Mouse (Mus musculus): ENCODE results near the gene Epb41l3. TPM values are rescaled to one million over a fixed set of nuclear protein-coding genes. Genes with fewer than 3 reads are reported as not detected.

The Epb41l3 gene
- polyA plus RNA-seq, 1 experiment from 2014 or later = 78.8 TPM

- no peak for ATAC-seq
- no peak overlapping the region for H3K9ac ChIP-seq (ENCODE audit: low read depth, low read length)
- no peak overlapping the region for H3K4me3 ChIP-seq (ENCODE audit: low read depth, low read length)
- 0 out of 2 replicates have a peak, but pooled peaks cover 2% of the 10 kb centered on the region for H3K4me1 ChIP-seq (ENCODE audit: control insufficient read depth, insufficient read depth, low read length)
- no peaks in the 10 kb centered on the region for H3K36me3 ChIP-seq (ENCODE audit: control insufficient read depth, insufficient read depth, low read length)
- H3K27ac ChIP-seq (ENCODE audit: low read length) = no peak overlapping the region
- no peak overlapping the region for H3K4me2 ChIP-seq (ENCODE audit: low read length)
- no peaks in the 10 kb centered on the region for H3K27me3 ChIP-seq (ENCODE audit: control insufficient read depth, insufficient read depth, low read depth, low read length)
- WGBS = 70% methylated on average over 9 of the region's 9 CpGs
- no peaks in the 10 kb centered on the region for H3K9me3 ChIP-seq (replicated peaks; ENCODE audit: control insufficient read depth, low read length, poor library complexity, severe bottlenecking)
Observed at GRCm38 (mm10) chr17:69307636-69308035, 232.2 kb downstream of the Epb41l3 start.

DNA sequence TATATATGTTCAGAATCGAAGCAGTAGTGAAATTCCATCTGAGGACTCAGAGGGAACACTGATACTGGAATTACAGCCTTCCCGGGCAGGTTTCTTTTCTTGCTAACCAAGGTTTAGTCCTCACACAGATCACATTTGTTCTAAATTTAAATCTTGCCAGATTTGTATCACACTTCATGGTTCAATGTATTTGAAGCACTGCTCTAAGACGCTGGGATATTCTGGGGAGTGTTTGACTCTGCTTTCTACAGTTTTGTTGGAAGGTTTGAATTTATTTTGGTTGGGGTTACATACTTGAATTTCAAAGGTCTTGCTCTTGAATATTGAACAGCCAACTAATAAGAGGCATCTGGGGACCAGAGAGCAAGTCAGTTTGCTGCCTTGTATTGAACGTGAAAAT, 234.4 kb downstream of the Epb41l3 start:
- 79% methylated on average over 4 of the region's 4 CpGs for WGBS
- Histone ChIP-seq H3K4me3 (ENCODE audit: low read depth, low read length) (no peak overlapping the region), H3K4me1 (ENCODE audit: control insufficient read depth, insufficient read depth, low read length) (no peaks in the 10 kb centered on the region), H3K27me3 (ENCODE audit: control insufficient read depth, insufficient read depth, low read depth, low read length) (no peaks in the 10 kb centered on the region), H3K4me2 (ENCODE audit: low read length) (no peak overlapping the region), H3K27ac (ENCODE audit: low read length) (no peak overlapping the region), H3K9ac (ENCODE audit: low read depth, low read length) (no peak overlapping the region), H3K36me3 (ENCODE audit: control insufficient read depth, insufficient read depth, low read length) (no peaks in the 10 kb centered on the region), H3K9me3 (replicated peaks; ENCODE audit: control insufficient read depth, low read length, poor library complexity, severe bottlenecking) (no peaks in the 10 kb centered on the region)
- ATAC-seq = no peak

- H3K27ac ChIP-seq (ENCODE audit: low read length) = no peak overlapping the region
- no peaks in the 10 kb centered on the region for H3K36me3 ChIP-seq (ENCODE audit: control insufficient read depth, insufficient read depth, low read length)
- H3K9me3 ChIP-seq (replicated peaks; ENCODE audit: control insufficient read depth, low read length, poor library complexity, severe bottlenecking) = no peaks in the 10 kb centered on the region
- no peak overlapping the region for H3K9ac ChIP-seq (ENCODE audit: low read depth, low read length)
- ATAC-seq = no peak
- no peaks in the 10 kb centered on the region for H3K4me1 ChIP-seq (ENCODE audit: control insufficient read depth, insufficient read depth, low read length)
- H3K4me3 ChIP-seq (ENCODE audit: low read depth, low read length) = no peak overlapping the region
- no peaks in the 10 kb centered on the region for H3K27me3 ChIP-seq (ENCODE audit: control insufficient read depth, insufficient read depth, low read depth, low read length)
- 92% methylated on average over 10 of the region's 10 CpGs for WGBS
- H3K4me2 ChIP-seq (ENCODE audit: low read length) = no peak overlapping the region
Observed at GRCm38 (mm10) chr17:69320496-69320895, 245.0 kb downstream of the Epb41l3 start.

DNA sequence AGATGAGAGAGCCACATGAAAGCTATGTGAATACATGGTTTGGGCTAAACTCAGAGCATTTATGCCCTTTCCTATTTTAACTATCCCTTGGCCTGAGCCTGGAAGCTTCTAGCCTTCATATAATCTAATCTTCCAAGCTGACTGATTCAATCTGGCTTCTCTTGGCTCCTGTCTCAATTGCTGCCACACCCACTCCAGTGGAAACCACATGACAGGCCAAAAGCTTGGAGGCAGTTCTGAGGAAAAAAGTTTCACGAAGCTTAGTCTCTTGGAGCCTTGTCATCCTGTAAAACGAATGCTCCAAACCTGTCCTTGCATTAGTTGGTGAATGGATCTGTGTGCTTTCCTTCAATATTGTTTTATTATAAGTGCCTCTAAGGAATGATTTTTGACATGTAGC, 247.2 kb downstream of the Epb41l3 start:
- H3K9me3 ChIP-seq (replicated peaks; ENCODE audit: control insufficient read depth, low read length, poor library complexity, severe bottlenecking) = no peaks in the 10 kb centered on the region
- no peak overlapping the region for H3K27ac ChIP-seq (ENCODE audit: low read length)
- H3K4me3 ChIP-seq (ENCODE audit: low read depth, low read length) = no peak overlapping the region
- H3K4me1 ChIP-seq (ENCODE audit: control insufficient read depth, insufficient read depth, low read length) = no peaks in the 10 kb centered on the region
- ATAC-seq = no peak
- no peak overlapping the region for H3K4me2 ChIP-seq (ENCODE audit: low read length)
- H3K27me3 ChIP-seq (ENCODE audit: control insufficient read depth, insufficient read depth, low read depth, low read length) = no peaks in the 10 kb centered on the region
- 96% methylated on average over 2 of the region's 2 CpGs for WGBS
- no peaks in the 10 kb centered on the region for H3K36me3 ChIP-seq (ENCODE audit: control insufficient read depth, insufficient read depth, low read length)
- no peak overlapping the region for H3K9ac ChIP-seq (ENCODE audit: low read depth, low read length)

Other genes with a start within 250 kb of the Epb41l3 start
- 2.9 and 3.1 TPM in 2 replicates for gene Tmem200c, start 249.1 kb upstream of the Epb41l3 start, polyA plus RNA-seq (2015; fragmentation: Nextera tagmentation; extraction: Ambion mirVana)

Measured in midbrain, embryonic 16.5 days (tissue).